Mouse (Mus musculus) mesoderm, embryonic 11.5 days (tissue): ENCODE results near the gene Cdr2.
"Not testable (repeated sequence)": the region's sequence is repeated elsewhere in the genome, so short reads cannot be mapped to it uniquely, and the experiment has no call there.

Experiments used
- DNase-seq: peaks from one replicate; pipeline ENCODE4 v3.0.0-alpha.2; 2012; ENCODE audit warnings: low read depth, low spot score

Gene Cdr2

DNA sequence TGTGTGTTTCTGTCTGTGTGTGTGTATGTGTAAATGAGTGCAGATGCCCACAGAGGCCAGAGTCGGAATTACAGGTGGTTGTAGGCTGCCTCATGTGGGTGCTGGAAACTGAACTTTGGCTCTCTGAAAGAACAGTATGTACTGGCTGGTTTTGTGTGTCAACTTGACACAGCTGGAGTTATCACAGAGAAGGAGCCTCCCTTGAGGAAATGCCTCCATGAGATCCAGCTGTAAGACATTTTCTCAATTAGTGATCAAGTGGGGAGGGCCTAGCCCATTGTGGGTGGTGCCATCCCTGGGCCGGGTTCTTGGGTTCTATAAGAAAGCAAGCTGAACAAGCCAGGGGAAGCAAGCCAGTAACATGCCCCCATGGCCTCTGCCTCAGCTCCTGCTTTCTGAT lies 9.6 kb downstream of the Cdr2 start:
- not testable (repeated sequence) for DNase-seq

DNA sequence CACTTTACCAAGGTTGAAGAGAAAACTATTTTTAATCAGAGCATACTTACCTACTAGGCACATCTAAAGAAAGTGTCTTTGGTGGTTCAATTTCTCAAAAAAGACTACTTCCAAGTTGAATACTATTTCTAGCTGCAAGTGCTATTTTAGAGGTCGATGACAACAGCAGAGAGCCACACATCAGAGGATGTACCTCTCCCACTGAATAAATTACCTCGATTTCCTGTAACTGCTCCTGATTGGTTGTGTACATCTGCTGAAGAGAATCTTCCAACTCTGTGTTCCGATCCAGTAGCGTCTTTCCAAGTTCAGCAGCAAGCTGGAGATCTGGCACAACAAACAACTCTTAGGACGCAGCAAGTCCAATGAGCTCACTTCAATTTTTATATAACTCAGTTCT lies 12.0 kb downstream of the Cdr2 start:
- DNase-seq: no peak

DNA sequence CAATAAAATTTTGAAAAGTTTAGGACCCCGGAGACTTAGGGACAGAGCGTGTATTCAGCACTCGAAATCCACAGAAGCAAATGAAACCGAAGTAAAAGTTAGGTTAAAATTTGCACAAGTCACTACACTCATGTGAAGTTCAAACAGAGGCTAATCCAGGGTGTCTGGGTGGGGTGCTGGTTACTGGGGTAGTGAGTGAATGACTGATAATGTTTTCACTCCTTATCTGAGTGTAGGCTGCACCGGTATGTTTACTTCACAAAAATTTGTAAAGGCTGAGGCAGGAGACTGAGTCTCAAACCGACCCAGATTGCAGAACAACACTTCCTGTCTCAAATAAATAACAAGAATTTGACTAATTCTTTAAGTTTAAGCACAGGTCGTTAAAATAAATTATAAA lies 12.9 kb downstream of the Cdr2 start:
- DNase-seq: no peak

DNA sequence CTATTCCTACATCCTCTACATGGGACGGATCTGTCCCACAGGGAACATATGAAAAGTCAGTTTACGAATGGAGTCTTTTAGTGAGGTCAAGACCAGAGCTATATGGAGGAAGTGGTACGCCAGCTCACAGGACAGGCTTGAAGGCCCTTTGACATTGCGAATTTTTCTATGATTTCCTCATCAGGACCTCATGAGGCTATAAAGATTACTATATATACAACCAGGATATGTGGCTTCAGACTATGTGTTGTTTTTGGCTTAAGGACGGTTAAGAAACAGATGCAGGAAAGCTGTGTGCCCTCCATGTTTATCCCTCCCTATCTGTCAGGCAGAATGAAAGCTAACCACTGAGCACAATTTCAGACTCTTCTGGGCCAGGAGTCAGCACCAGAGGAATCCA lies 19.0 kb downstream of the Cdr2 start:
- DNase-seq: no peak

DNA sequence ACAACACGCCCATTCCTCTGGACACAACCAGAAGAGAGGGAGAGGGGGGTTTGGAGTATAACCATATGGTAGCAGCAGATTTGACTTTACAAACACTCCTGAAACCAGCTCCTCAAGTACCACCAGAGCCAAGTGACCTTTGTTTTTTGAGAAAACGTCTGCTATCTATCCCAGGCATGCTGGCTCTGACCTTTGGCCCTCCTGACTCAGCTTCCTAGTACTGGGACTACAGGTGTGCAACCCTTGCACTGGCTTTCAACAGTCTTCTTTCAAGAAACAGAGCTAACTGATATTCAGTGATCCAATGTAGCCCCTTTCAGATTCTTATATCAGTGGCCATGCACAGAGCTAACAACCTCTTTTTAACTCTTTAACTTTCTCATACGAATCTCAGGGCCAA lies 20.2 kb downstream of the Cdr2 start:
- no peak for DNase-seq

DNA sequence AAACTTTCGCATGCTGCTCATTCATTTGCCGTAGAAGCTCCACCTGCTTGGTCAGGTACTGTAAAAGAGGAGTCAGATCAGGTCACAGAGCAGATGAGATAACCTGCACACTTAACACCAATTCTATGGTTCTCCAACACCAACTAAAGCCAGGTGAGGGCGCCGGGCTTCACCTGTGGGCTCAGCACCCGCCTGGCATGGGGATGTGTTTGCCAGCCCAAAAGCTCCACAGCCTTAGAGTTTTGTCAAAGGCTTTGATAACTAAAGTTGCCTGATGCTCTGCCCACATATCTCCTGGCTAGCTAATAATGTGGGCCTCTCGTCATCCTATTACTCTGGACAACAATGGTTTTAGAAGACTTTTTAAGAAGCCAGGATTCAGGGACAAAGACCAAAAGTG lies 21.5 kb downstream of the Cdr2 start:
- no peak for DNase-seq

DNA sequence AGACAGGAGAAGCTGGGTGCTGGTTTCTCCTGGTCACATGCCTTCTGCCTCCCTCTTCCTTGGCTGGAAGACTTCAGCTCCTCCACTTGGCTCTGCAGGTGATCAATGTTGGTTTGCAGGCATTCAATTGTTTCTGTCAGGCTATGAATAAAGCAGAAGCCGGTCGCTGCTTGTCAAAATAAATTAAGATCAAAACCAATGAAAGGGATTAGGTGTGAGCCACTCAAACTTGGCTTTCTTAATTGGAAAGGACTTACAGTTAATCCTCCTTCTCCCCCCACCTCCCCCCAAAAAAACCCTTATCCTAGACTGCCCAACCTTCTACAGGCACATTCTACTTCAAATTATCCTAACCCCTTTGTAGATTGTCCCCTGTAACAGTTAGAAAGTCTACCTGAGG lies 22.0 kb downstream of the Cdr2 start:
- DNase-seq: no peak

DNA sequence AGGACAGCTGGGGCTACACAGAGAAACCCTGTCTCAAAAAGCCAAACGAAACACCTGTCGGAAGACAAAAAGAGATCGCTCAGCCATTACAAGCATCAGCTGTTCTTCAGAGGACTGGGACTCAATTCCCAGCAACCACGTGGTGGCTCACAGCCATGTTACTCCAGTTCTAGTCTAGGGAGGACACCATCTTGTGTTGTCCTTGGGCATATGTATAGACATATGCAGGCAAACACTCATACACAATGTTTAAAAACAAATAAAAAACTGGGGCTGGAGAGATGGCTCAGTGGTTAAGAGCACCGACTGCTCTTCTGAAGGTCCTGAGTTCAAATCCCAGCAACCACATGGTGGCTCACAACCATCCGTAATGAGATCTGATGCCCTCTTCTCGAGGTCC lies 28.5 kb downstream of the Cdr2 start:
- DNase-seq: not testable (repeated sequence)

DNA sequence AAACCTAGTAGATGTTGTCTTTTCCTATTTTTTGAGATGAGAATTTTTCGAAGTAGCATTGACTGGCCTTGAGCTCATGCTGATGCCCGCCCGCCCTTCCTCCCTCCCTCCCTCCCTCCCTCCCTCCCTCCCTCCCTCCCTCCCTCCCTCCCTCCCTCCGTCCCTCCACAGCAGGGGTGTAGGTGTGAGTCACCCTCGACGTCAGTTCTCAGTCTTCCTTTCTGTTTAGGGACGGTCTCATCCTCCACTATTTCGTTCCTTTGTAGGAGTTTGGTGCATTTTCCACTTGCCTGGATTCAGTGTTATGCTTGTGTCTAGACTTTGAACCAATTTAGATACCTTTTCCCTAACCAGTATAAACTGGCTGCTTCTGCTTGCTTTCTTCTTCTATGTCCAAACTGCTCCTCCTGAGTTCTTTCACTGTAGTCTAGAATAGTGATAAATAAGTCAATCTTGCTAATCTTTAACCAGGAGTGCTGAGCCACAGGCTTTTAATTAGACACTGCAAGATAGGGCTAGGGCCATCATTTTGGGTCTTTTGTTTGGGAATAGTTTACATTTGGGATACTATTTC lies 38.1 kb downstream of the Cdr2 start:
- no peak for DNase-seq

DNA sequence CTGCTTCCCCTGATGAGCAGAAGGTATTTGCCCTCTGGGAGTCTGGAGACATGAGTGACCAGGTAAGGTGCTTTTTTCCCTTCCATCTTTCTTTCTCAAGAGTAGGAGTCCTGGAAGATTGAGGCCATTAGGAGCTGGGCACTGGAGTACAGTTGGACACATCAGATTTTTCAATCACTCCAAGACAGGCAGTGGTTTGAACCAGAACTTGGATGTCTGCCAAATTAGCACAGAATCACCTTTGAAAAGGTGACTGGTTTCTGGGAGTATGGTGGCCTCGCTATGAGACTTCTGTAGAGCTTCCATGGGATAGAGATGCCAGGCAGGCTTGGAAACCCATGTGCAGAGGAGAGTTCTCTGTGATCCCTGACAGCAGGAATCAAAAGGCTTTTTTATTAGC lies 39.6 kb downstream of the Cdr2 start:
- no peak for DNase-seq

DNA sequence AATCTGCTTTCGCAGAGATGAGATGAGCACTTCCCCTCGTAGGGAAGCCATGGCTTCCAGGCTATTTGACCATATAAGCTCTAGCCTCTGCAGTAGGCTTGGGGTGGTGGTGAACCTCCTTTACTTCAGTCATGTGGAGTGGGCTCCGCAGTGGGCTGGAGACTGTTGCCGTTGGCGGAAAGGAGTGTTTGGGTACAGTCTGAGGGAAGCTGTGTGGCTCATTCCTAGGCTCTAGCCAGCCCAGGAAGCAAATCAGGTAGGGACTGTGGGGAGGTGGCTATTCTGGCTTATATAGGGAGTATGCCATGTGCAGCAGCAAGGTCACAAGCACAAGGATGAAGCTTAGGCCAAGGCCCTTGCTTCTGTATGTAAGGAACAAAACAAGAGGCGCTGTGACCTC lies 40.9 kb downstream of the Cdr2 start:
- DNase-seq: no peak

DNA sequence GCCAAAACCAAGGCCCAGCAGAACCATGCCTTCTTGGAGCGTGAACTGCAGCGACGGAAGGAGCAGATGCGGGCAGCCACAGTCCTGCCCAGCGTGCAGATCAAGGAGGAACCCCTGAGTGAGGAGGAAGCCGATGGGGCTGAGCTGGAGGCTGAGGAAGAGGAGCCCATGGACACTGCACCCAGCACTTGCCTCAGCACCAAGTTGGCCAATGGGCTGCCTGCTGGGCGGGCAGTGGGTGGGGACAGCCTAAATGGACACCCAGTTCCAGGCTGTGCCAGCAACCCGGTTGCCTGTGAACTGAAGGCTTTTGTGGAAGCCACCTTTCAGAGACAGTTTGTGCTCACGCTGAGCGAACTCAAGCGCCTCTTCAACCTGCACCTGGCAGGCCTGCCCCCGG lies 41.8 kb downstream of the Cdr2 start:
- no peak for DNase-seq

DNA sequence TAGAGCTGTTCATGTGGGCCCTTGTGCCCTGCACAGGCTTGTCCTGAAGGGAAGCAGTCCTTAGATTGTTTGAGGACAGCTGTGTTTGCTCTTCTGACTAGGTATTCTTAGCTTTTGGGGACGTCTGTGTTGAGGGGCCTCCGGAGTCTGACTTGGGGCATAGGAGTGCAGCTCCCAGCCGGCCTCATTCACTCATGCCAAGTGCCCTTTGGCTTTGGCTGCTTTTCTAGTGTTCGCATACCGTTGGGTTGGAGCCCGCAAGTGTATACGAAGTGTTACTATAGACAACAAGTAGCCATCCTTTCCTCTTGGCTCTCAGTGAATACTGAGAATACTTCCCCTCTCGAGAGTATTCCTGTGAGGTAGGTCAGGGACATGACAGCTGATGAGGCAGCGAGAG lies 43.9 kb downstream of the Cdr2 start:
- no peak for DNase-seq

DNA sequence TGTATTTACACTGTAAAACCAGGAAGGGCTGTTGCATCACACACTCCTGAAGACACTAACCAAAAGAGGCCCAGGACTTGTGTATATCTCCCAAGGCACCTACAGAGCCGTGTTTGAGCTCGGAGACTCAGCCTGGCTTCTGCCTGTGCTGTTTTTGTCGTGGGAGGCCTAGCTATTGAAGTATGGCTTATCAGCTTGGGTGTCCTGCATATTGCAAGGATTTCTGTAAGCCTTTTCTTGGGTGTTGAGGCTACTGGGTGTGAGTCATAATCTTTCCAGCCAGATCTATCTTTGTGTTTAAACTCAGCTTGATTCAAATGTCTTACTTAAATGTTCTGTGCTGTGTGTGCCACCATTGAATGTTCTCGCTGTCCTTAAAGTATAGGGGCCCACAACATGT lies 45.6 kb downstream of the Cdr2 start:
- no peak for DNase-seq

DNA sequence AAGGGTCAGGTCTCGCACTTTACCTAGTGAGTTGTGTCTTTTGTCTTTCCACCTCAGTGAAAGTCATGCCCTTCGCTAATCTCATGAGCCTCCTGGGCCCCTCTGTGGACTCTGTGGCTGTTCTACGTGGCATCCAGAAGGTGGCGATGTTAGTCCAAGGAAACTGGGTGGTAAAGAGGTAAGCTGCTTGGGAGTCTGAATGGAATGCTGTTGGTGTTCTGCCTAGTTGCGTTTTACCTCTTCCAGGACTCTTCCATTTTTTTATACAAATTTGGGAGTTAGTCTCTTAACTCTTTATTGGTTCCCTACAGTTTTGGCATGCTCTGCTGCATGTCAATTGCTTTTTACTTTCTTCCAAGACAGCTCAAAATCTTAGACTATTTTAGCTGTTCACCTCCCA lies 47.4 kb downstream of the Cdr2 start:
- peak; percentile 67 for DNase-seq

DNA sequence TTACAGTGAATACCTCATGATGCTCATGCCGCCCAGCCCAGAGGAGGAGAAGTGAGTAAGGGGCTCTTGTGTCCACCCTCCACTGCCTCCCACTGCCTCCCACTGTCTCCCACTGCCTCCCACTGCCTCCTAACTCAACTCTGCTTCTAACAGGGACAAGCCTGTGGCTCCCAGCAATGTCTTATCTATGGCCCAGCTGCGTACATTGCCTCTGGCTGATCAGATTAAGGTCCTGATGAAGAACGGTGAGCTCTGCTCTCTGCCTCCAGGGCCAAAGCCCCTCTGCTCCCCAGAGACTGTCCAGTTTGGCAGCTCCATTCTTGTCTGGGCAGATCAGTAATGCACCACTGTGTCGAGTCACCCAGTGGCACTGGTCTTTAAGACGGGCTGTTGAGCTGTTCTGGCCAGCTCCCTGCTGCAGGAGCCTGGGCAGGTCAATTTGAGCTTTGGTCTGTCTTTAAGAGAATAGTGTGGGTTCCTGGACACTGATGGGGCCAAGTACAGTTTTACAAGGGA lies 48.4 kb downstream of the Cdr2 start:
- no peak for DNase-seq

DNA sequence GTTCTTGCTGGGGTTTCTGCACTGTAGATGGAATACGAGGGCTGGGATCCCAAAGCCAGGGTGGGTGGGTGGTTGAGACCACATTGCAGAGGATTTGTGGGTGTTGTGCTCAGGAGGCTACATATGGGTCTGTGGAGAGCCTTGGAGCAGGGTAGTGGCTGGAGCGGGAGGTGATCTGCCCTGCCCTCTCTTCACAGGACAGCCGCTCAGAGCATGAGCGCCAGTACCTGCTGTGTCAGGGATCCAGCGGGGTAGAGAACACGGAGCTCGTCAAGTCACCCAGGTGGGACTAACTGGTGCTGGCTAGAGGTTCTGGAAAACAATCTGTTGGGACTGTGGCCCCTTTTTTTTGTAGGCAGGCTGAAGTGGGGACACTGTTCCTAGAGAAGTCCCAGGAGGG lies 49.0 kb downstream of the Cdr2 start:
- DNase-seq: no peak

DNA sequence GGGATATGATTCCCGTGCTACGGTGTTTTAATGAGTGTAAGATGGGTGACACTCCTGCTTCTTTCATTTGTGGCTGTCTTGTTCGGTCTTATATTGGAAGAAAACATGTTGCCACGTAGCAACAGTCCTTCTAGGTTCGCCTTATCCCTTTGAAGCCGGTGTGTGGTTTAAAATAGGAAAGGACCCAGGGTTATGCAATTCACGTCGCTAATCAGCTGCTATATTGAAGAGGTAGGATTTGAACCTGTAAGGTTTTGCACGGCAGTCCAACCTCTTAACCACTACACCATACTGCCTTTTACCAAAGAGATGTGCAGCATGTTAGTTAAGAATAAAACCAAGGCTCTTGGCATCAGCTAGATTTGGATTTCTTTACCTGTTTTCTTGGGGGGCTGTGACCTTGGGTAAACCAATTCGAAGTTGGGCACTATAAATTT lies 63.6 kb downstream of the Cdr2 start:
- DNase-seq: peak; percentile 90

DNA sequence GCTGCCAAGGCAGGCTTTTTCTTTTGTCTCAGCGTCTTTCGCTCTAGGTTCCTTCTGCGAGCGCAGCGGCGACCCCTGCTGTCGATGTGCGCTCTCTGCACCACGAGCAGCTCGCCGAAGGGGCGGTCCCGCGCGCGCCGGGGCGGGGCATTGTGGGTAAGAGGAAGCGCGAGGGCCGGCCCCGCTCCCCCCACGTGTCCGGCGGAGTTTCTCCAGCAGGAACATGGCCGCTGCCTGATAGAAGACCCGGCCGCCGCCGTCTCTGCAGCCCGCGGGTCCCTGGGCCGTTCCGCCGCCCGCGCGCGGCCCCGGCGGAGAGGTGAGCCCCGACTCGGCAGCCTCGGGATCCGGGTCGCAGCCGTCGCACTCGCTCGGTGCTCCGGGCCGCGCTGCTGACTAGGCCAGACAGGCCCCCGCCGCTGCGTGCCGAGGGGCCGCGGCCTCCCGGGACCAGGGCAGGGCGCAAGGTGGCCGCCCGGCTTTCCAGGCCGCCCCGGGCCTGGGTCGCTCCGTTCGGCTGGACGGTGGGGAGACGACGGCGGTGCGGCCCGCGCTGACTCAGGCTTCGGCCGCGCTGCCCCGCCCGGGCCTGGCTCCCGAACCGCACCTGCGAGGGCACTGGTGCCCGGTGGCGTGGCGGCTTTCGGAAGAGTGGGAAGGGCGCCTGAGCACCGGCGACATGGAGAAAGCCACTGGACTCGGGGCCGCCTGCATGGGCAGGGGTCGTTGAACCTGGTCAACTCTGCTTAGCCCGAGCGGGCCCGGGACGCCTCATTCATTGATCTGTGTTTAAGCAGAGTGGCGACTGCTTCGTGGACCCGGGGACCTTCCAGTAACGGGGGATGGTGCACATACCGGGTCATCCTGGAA lies 64.3 kb downstream of the Cdr2 start, which contains the start of gene Polr3e:
Polr3e (plus strand) TSS at position 153 of the 870 bp plus-strand sequence.
- DNase-seq: peak; percentile 99

DNA sequence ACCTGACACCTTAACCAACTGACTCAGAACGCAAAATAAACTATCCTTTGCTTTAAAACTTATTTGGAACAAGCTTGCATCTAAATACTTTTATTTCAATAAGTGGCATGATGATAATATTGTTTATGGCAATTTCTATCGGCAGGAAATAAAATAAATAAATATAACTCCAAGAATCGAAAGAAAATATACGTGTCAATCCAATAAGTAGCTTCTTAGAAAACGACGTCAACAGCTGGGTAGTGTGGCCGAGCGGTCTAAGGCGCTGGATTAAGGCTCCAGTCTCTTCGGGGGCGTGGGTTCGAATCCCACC lies 64.9 kb downstream of the Cdr2 start:
- no peak for DNase-seq

DNA sequence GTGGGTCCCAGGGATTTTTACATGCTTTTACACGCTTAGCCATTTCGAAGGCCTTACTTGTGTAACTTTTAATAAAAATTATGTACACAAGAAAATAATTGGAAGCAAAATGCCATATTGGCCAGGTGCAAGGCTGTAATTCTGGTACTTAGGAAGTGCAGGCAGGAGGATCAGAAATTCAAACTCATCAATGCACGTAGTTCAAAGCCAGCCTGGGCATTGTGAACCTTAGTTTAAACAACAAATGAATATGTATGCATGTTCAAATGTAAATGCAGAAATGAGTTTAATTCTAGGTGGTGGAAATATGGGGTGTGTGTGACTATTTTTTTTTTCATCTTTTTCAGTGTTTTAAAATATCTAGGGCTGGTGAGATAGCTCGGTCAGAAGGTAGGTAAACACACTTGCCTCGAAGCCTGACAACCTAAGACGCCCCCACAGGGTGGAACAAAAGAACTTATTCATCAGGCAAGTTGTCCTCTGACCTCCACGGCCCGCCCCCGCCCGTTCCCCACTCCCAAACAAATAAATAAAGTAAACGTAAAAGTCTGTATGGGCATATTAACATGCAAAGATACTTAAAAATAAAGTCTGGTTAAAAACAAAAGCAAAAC lies 65.7 kb downstream of the Cdr2 start:
- no peak for DNase-seq

DNA sequence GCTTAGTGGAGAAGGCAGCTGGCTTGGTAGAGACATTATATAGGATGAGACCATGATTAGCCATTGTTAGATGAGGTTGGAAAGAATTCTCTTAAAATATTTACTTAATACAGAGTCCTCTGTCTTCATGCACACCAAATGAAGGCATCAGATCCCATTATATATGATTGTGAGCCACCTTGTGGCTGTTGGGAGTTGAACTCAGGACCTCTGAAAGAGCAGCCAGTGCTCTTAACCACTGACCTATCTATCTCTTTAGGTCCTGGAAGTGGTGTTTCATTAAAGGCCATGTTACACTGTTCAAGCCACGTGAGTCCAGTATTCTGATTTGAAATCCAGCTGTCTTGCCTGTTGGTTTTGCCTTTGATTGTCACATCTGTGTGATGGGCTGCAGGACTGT lies 68.8 kb downstream of the Cdr2 start:
- no peak for DNase-seq

DNA sequence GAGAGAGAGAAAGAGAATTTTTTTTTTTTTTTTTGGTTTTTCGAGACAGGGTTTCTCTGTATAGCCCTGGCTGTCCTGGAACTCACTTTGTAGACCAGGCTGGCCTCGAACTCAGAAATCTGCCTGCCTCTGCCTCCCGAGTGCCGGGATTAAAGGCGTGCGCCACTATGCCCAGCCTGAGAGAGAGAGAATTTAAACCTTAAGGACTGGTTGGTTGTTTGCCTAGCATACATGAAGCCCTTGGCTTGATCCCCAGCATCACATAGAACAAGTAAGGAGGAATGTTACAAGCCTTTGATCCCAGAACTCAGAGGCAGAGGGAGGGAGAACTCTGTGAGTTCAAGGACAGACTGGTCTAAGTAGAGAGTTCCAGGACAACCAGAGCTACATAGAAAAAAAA lies 70.8 kb downstream of the Cdr2 start:
- DNase-seq: not testable (repeated sequence)
